Mouse (Mus musculus): Measurements from ENCODE around the gene H2-D1. TPM values are rescaled to one million over a fixed set of nuclear protein-coding genes. Genes with fewer than 3 reads are reported as not detected.
"Not testable (repeated sequence)": the region's sequence is repeated elsewhere in the genome, so short reads cannot be mapped to it uniquely, and the experiment has no call there.

H2-D1 gene
- total and polyA plus RNA-seq, 3 experiments = 172 to 473 (median 281) TPM

- no peak for DNase-seq
These were observed 6.8 kb upstream of the H2-D1 start for GRCm38 (mm10) chr17:35255704-35256103.

- DNase-seq = no peak
These were observed 5.2 kb upstream of the H2-D1 start for GRCm38 (mm10) chr17:35257378-35257777.

- peak; percentile 95 for DNase-seq
These were observed 4.6 kb upstream of the H2-D1 start for GRCm38 (mm10) chr17:35257824-35258491.

- DNase-seq = peak; percentile 67
These were observed 3.7 kb upstream of the H2-D1 start for GRCm38 (mm10) chr17:35258492-35259478.

- DNase-seq = no peak
These were observed 2.9 kb upstream of the H2-D1 start for GRCm38 (mm10) chr17:35259621-35260020.

GRCm38 (mm10) chr17:35261651-35262050, 879 bp upstream of the H2-D1 start:
- no peak for DNase-seq

- DNase-seq = peak; percentile 50
These were observed 973 bp downstream of the H2-D1 start for GRCm38 (mm10) chr17:35263523-35263883.

GRCm38 (mm10) chr17:35267399-35268086, 5.0 kb downstream of the H2-D1 start:
- DNase-seq = no peak

- DNase-seq = peak; percentile 65
These were observed 7.3 kb downstream of the H2-D1 start for GRCm38 (mm10) chr17:35269653-35270347.

- DNase-seq = no peak
These were observed 9.7 kb downstream of the H2-D1 start for GRCm38 (mm10) chr17:35272249-35272648.

GRCm38 (mm10) chr17:35274770-35275169, 12.2 kb downstream of the H2-D1 start:
- DNase-seq = peak; percentile 89

- no peak for DNase-seq
These were observed 13.9 kb downstream of the H2-D1 start for GRCm38 (mm10) chr17:35276304-35276864.

GRCm38 (mm10) chr17:35278049-35278448, 15.5 kb downstream of the H2-D1 start:
- no peak for DNase-seq

- DNase-seq = no peak
These were observed 16.6 kb downstream of the H2-D1 start for GRCm38 (mm10) chr17:35278957-35279688.

GRCm38 (mm10) chr17:35280276-35280675, 17.7 kb downstream of the H2-D1 start:
- no peak for DNase-seq

- no peak for DNase-seq
These were observed 22.9 kb downstream of the H2-D1 start for GRCm38 (mm10) chr17:35285431-35285830.

- peak; percentile 40 for DNase-seq
These were observed 33.3 kb downstream of the H2-D1 start for GRCm38 (mm10) chr17:35295796-35296195.

- DNase-seq = not testable (repeated sequence)
These were observed 37.9 kb downstream of the H2-D1 start for GRCm38 (mm10) chr17:35300261-35300945.

GRCm38 (mm10) chr17:35301645-35302258, 39.2 kb downstream of the H2-D1 start:
- peak; percentile 91 for DNase-seq

- no peak for DNase-seq
These were observed 40.7 kb downstream of the H2-D1 start for GRCm38 (mm10) chr17:35303271-35303670.
